Mouse (Mus musculus) hindbrain, embryonic 12.5 days (tissue): Measurements from ENCODE around the gene Grk5. TPM values are rescaled to one million over a fixed set of nuclear protein-coding genes. Genes with fewer than 3 reads are reported as not detected.

Experiments used
- ATAC-seq: fragments of 200-750 bp; cut with Nextera tagmentation; 2 replicates; pipeline ENCODE4 v1.8.0; 2017; ENCODE audit warnings: moderate TSS enrichment; ENCODE audit not compliant: low FRiP score
- H3K27ac ChIP-seq: fragments of 300-500 bp; sonication (generic); 2 replicates; pipeline ENCODE4 v1.5.1; 2016; ENCODE audit warnings: mild to moderate bottlenecking
- H3K27me3 ChIP-seq: fragments of 300-500 bp; sonication (generic); 2 replicates; pipeline ENCODE4 v1.6.1; 2016; ENCODE audit warnings: mild to moderate bottlenecking
- H3K36me3 ChIP-seq: fragments of 300-500 bp; sonication (generic); 2 replicates; pipeline ENCODE4 v1.6.1; 2016; ENCODE audit warnings: mild to moderate bottlenecking
- H3K4me1 ChIP-seq: fragments of 300-500 bp; sonication (generic); 2 replicates; pipeline ENCODE4 v1.6.1; 2016
- H3K4me2 ChIP-seq: fragments of 300-500 bp; sonication (generic); replicated peaks from 2 replicates; pipeline ENCODE4 v1.6.1; 2016; ENCODE audit warnings: mild to moderate bottlenecking
- H3K4me3 ChIP-seq: fragments of 300-500 bp; sonication (generic); 2 replicates; pipeline ENCODE4 v1.5.1; 2016; ENCODE audit warnings: mild to moderate bottlenecking
- H3K9ac ChIP-seq: fragments of 300-500 bp; sonication (generic); 2 replicates; pipeline ENCODE4 v1.6.1; 2016; ENCODE audit warnings: mild to moderate bottlenecking, moderate library complexity
- H3K9me3 ChIP-seq: fragments of 300-500 bp; sonication (generic); replicated peaks from 2 replicates; pipeline ENCODE4 v1.6.1; 2016; ENCODE audit warnings: mild to moderate bottlenecking
- WGBS: fragments of 180-500 bp; shearing (Covaris S2); methylation state at CpG from one replicate; pipeline ENCODE4 v1.1.7; 2016; 5-methylcytosine and 5-hydroxymethylcytosine counted together
- polyA plus RNA-seq: library from polyadenylated mRNA; unstranded; fragments of >200 nt; fragmentation: Nextera tagmentation; extraction: Ambion mirVana; gene quantifications from 2 replicates; pipeline ENCODE4 v1.2.1, GENCODE M21; 2016

Gene Grk5
- polyA plus RNA-seq, 1 experiment from 2014 or later = 2.6 TPM

GRCm38 (mm10) chr19:60997784-60998183 lies 108.2 kb downstream of the Grk5 start:
- 82% methylated on average over 4 of the region's 4 CpGs for WGBS
- H3K36me3 ChIP-seq = no peaks in the 10 kb centered on the region
- H3K4me1 ChIP-seq = no peaks in the 10 kb centered on the region
- ATAC-seq = no peak
- no peak overlapping the region for H3K4me2 ChIP-seq
- H3K4me3 ChIP-seq = no peak overlapping the region
- H3K9ac ChIP-seq = no peak overlapping the region
- H3K27ac ChIP-seq = no peak overlapping the region
- H3K9me3 ChIP-seq = no peaks in the 10 kb centered on the region
- no peaks in the 10 kb centered on the region for H3K27me3 ChIP-seq

DNA sequence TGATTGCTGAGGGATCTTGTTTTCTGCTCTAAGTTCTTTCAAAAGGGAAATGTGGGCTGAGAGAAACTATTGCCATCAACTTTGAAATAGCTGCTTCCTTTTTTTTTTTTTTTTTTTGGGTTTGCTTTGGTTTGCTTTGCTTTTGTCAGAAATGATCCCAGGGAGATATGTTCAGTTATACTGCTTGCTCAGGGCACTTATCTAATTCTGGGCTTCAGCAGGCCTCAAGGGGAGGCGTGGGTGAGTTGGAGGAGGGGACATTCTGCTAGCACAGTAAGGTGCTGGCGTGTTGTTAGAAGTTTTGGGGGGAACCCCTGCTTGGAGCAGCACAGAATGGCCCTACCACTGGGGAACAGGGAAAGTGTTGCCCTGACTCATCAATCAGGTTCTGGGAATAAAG lies 110.1 kb downstream of the Grk5 start:
- Histone ChIP-seq H3K9me3 (no peaks in the 10 kb centered on the region), H3K27me3 (no peaks in the 10 kb centered on the region), H3K36me3 (no peaks in the 10 kb centered on the region), H3K4me1 (no peaks in the 10 kb centered on the region), H3K4me2 (no peak overlapping the region), H3K4me3 (no peak overlapping the region), H3K27ac (no peak overlapping the region), H3K9ac (no peak overlapping the region)
- no peak for ATAC-seq
- 29% methylated on average over 2 of the region's 2 CpGs for WGBS

- H3K36me3 ChIP-seq = no peaks in the 10 kb centered on the region
- 90% methylated on average over 2 of the region's 2 CpGs for WGBS
- H3K4me1 ChIP-seq = no peaks in the 10 kb centered on the region
- H3K27ac ChIP-seq = no peak overlapping the region
- no peaks in the 10 kb centered on the region for H3K27me3 ChIP-seq
- ATAC-seq = no peak
- no peak overlapping the region for H3K9ac ChIP-seq
- H3K4me2 ChIP-seq = no peak overlapping the region
- no peak overlapping the region for H3K4me3 ChIP-seq
- no peaks in the 10 kb centered on the region for H3K9me3 ChIP-seq
Observed at GRCm38 (mm10) chr19:61000958-61001357, 111.4 kb downstream of the Grk5 start.

GRCm38 (mm10) chr19:61009266-61009665 lies 119.7 kb downstream of the Grk5 start:
- Histone ChIP-seq H3K27ac (no peak overlapping the region), H3K27me3 (no peaks in the 10 kb centered on the region), H3K9me3 (no peaks in the 10 kb centered on the region), H3K9ac (no peak overlapping the region), H3K4me1 (no peaks in the 10 kb centered on the region), H3K4me3 (no peak overlapping the region), H3K36me3 (no peaks in the 10 kb centered on the region), H3K4me2 (no peak overlapping the region)
- 94% methylated on average over 2 of the region's 2 CpGs for WGBS
- ATAC-seq = no peak

DNA sequence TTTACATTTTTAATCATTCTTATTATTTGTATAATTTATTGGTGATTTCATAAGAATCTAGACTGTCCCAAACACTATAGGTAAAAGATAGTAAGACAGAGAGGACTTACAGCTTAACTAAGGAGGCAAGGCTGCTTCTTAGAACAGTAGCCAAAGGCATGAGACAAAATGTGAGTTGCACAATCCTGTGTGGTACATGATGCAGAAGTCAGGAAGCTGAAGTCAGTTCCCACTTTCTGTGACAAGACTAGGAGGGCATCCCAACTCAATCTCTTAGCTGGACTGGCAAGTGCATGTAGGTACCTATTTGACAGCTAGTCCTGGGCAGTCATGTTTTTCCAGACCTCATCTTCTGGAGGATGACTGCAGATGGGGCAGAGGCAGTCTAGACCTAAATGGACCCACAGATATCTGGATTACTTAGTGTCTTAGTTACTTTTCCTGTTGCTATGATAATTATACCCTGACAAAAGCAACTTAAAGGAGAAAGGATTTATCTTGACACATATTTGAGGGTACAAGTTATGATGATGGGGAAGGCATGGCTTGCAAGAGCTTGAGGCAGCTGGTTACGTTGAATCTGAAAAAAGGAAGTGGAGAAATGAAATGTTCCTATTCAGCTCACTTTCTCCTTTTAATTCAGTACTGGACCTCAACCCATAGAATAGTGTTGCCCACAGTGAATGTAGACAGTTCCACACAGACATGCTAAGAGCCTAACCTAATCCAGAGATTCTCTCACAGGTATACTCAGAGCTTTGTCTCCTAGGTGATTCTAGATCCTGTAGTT lies 128.1 kb downstream of the Grk5 start:
- WGBS = 94% methylated on average over 1 of the region's 1 CpGs
- no peaks in the 10 kb centered on the region for H3K36me3 ChIP-seq
- no peak for ATAC-seq
- H3K27ac ChIP-seq = no peak overlapping the region
- H3K9me3 ChIP-seq = no peaks in the 10 kb centered on the region
- no peak overlapping the region for H3K4me3 ChIP-seq
- H3K9ac ChIP-seq = no peak overlapping the region
- H3K27me3 ChIP-seq = no peaks in the 10 kb centered on the region
- 0 out of 2 replicates have a peak, but pooled peaks cover 2% of the 10 kb centered on the region for H3K4me1 ChIP-seq
- H3K4me2 ChIP-seq = no peak overlapping the region

GRCm38 (mm10) chr19:61021502-61021901 lies 132.0 kb downstream of the Grk5 start:
- Histone ChIP-seq H3K9me3 (no peaks in the 10 kb centered on the region), H3K27ac (no peak overlapping the region), H3K36me3 (no peaks in the 10 kb centered on the region), H3K4me3 (no peak overlapping the region), H3K4me1 (0 out of 2 replicates have a peak, but pooled peaks cover 2% of the 10 kb centered on the region), H3K9ac (no peak overlapping the region), H3K27me3 (no peaks in the 10 kb centered on the region), H3K4me2 (no peak overlapping the region)
- no peak for ATAC-seq
- WGBS = 71% methylated on average over 2 of the region's 2 CpGs

DNA sequence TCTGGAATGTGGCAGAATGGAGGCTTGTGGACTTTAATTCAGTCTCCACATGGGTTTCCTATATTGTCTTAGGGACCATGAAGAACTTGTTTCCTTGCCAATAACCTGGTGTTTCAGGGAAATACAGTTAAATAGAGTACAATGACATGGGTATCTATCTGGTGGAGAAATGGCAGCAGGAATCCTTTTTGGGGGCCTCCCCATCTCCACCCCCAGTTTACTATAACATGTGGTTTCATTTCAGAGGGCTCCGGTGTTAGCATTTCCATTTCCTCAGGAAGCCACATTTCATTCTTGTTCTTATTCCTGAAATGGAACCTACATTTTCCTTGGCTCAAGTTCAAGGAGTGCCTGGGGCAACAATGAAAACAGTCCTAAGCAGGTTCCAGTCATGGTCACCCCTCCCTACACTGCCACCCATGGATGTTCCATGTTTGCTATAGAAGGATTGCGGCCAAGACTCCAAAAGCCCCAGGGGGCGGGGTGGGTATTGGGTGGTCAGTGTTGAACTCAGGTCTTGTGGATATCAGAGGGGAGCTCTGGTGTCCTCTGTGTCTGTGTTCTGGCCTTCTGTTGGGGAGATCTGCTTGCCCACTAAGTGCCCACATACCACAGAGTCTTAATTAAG lies 132.5 kb downstream of the Grk5 start:
- H3K9ac ChIP-seq = no peak overlapping the region
- H3K27me3 ChIP-seq = no peaks in the 10 kb centered on the region
- 83% methylated on average over 3 of the region's 3 CpGs for WGBS
- no peak overlapping the region for H3K4me2 ChIP-seq
- 0 out of 2 replicates have a peak, but pooled peaks cover 2% of the 10 kb centered on the region for H3K4me1 ChIP-seq
- ATAC-seq = no peak
- H3K36me3 ChIP-seq = no peaks in the 10 kb centered on the region
- H3K9me3 ChIP-seq = no peaks in the 10 kb centered on the region
- no peak overlapping the region for H3K27ac ChIP-seq
- no peak overlapping the region for H3K4me3 ChIP-seq

DNA sequence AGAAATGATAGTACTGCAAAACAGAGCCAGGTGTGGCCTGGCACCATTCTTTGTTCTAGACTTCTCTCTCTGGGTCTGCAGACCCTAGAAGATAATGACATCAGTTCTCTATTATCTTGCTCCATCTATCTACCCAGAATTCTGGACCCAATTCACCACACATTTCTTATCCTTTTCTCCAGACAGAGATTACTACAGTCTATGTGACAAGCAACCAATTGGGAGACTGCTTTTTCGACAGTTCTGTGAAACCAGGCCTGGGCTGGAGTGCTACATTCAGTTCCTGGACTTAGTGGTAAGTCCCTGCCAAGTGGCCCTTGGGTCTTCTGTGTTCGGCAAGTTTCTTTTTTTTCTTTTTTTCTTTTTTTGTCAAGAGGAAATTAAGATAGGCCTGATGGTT lies 142.0 kb downstream of the Grk5 start:
- no peak overlapping the region for H3K4me3 ChIP-seq
- no peak overlapping the region for H3K9ac ChIP-seq
- no peak overlapping the region for H3K27ac ChIP-seq
- no peak for ATAC-seq
- H3K36me3 ChIP-seq = no peaks in the 10 kb centered on the region
- no peaks in the 10 kb centered on the region for H3K4me1 ChIP-seq
- no peaks in the 10 kb centered on the region for H3K27me3 ChIP-seq
- H3K4me2 ChIP-seq = no peak overlapping the region
- no peaks in the 10 kb centered on the region for H3K9me3 ChIP-seq
- WGBS = 88% methylated on average over 2 of the region's 2 CpGs

GRCm38 (mm10) chr19:61039151-61039550 lies 149.6 kb downstream of the Grk5 start:
- no peak for ATAC-seq
- Histone ChIP-seq H3K4me3 (no peak overlapping the region), H3K9ac (no peak overlapping the region), H3K4me1 (no peaks in the 10 kb centered on the region), H3K4me2 (no peak overlapping the region), H3K27me3 (no peaks in the 10 kb centered on the region), H3K9me3 (no peaks in the 10 kb centered on the region), H3K36me3 (no peaks in the 10 kb centered on the region), H3K27ac (no peak overlapping the region)

DNA sequence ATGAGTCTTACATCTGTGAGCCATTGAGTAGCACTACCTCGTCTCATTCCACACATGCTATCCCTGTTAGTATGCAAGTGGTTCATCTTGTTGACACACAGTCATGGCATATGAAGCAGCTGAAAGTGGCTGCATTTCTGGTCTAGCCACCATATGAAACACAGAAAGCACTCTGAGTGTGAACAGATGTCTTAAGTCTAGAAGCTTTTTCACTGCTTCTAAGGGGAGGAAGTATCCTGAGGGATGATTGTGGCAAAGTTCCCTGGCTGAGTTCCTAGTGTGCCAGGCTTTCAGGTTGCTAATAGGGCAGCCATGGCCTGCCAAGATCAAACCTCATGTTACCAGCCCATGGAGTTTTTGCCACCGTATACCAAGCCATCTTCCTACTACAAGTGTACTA lies 159.1 kb downstream of the Grk5 start:
- Histone ChIP-seq H3K27ac (no peak overlapping the region), H3K27me3 (no peaks in the 10 kb centered on the region), H3K4me3 (no peak overlapping the region), H3K4me2 (no peak overlapping the region), H3K36me3 (no peaks in the 10 kb centered on the region), H3K4me1 (no peaks in the 10 kb centered on the region), H3K9ac (no peak overlapping the region), H3K9me3 (no peaks in the 10 kb centered on the region)
- WGBS = 91% methylated on average over 2 of the region's 2 CpGs
- no peak for ATAC-seq

GRCm38 (mm10) chr19:61049413-61049812 lies 159.9 kb downstream of the Grk5 start:
- 76% methylated on average over 1 of the region's 1 CpGs for WGBS
- no peaks in the 10 kb centered on the region; the same call in 1 of the 2 replicates for H3K9me3 ChIP-seq

DNA sequence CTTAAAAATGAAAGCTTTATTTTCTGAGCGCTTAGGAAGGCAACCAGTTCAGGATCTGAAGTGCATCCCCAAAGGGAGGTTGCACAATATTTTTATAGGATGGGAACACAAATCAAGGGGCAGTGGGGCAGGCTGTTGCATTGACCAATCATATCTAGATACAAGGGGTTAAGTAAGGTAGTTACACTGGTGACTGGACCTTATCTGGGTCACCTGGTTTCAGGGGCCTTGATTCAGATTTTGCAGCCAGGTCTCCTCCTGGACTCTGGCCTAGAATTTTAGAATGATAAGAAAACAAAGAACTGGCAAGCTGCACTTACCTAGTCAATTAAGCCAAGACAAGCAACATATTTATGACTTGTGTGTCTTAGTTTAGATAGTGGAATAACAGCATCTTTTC lies 161.6 kb downstream of the Grk5 start:
- WGBS = 95% methylated on average over 1 of the region's 1 CpGs
- H3K9me3 ChIP-seq = no peaks in the 10 kb centered on the region; the same call in 1 of the 2 replicates
- no peak overlapping the region for H3K27ac ChIP-seq
- no peaks in the 10 kb centered on the region for H3K27me3 ChIP-seq
- H3K4me2 ChIP-seq = no peak overlapping the region
- no peaks in the 10 kb centered on the region for H3K36me3 ChIP-seq
- H3K4me1 ChIP-seq = no peaks in the 10 kb centered on the region
- H3K9ac ChIP-seq = no peak overlapping the region
- ATAC-seq = no peak
- H3K4me3 ChIP-seq = no peak overlapping the region

More at GRCm38 (mm10) chr19:61049413-61049812, 159.9 kb downstream of the Grk5 start:
- Histone ChIP-seq H3K27ac (no peak overlapping the region), H3K9ac (no peak overlapping the region), H3K4me1 (no peaks in the 10 kb centered on the region), H3K36me3 (no peaks in the 10 kb centered on the region), H3K27me3 (no peaks in the 10 kb centered on the region), H3K4me2 (no peak overlapping the region), H3K4me3 (no peak overlapping the region)
- ATAC-seq = no peak

DNA sequence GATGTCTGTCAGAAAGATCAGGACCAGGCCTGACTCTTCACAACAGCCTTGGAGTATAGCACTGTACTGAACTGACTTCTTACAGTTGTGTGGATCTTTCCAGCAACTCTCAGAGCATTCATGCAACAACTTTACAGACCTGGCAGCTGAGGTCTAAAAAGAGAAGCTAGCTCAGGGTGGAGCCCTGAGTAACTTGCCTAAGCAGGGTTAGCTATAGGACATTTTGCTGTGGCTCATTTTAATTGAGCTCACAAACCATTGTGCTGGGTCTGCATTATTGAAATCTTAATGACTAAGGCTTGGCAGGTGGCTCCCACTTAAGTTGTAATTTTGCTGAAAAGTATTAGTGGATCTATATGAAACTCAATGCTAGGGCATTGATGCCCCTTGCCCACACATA lies 162.5 kb downstream of the Grk5 start:
- H3K4me3 ChIP-seq = no peak overlapping the region

More for the DNA sequence above, 162.5 kb downstream of the Grk5 start:
- ATAC-seq = no peak
- H3K9ac ChIP-seq = no peak overlapping the region
- H3K27ac ChIP-seq = no peak overlapping the region
- H3K36me3 ChIP-seq = no peaks in the 10 kb centered on the region
- H3K9me3 ChIP-seq = no peaks in the 10 kb centered on the region; the same call in 1 of the 2 replicates
- peaks cover 3% of the 10 kb centered on the region; the same call in 1 of the 2 replicates for H3K4me1 ChIP-seq
- H3K27me3 ChIP-seq = no peaks in the 10 kb centered on the region
- no peak overlapping the region for H3K4me2 ChIP-seq
